Mouse (Mus musculus) adrenal gland, adult (tissue): ENCODE measurements at regions not wholly inside any gene's neighbourhood (a gene's known extent, or its start where the extent isn't known, plus 50 kb on each side); places are given as distances from the start of the nearest gene placed in this dataset.

Source experiments
- DNase-seq, 2 experiments: peaks; one replicate each; pipeline ENCODE4 v3.0.0; 2022 to 2023; ENCODE audit warnings: low spot score in 1 of 2; ENCODE audit not compliant: inconsistent age in 2 of 2

DNA sequence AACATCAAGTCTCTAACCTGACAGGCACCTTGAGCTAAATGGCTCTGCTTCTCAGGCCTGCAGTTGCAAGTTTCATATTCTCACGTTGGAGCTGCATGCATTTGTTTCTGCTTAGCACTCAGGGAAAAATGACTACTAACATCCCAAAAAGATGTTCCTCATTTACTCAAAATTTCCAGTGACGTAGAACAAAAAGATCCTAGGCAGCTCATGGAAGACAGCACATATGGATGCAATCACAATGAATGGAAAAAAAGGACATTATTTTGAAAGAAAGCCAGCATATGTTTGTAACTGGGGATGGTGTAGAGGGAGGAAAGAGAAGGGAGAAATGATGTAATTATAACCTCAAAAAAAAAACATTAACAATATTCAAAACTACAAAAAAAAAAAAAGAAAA, 751.2 kb upstream of the Fbxo33 start:
- DNase-seq, result no peak

DNA sequence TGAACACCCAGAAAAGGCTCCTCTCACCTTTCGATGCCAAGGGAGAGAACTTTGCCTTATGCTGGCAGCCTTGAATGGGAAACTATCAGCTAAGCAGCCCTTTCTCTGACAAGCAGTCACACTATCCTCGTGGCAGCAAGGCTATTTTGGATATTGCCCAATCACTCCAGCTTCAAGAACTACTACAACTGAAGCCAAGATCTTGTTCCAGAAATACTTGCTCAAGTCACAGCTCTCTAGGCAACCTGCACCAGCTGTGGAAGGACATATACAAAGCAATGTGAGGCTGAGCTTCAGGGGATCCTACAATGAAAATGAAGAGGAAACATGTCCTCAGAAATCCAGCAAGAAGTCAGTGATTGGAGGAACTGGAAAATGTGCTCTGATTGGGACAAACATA, 750.4 kb upstream of the Fbxo33 start:
- DNase-seq, result peak in 1 of 2 experiments; percentile 28

DNA sequence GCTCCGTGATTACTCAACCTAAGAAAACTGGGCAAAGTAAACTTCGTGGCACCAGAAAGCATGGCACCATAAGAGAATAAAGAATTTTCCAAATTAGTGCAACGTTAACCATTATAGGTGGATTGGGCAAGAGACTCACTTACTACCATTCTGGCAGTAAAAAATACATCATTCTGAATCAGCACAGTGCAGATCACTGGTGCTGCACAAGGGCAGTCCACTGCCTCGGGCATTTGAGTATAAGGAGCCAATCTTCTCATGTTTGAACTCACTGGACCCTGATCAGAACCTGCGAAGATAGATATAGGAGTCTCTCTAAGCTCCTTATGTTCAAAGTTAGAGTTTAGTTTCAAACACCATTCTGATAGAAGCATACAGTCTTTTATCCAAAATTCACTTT, 747.7 kb upstream of the Fbxo33 start:
- DNase-seq, result no peak

DNA sequence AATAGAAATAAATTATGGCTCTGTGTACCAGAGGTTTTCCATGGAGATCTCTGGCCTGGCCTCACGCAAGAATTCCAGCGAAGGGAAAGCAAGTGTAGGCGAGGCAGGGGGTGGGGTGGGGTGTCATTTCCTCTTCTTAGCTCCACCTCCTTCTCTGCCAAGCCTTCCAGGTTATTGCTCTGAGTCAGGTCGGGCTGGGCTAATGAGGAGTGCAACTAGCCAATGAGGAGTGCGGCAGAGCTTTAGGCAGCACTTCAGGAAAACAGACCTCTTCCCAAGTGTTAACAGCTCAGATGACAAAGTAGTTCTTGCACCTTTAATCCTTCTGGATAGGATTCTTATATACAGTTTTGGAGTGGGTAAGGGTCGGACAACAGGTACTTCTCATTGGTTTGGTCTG, 741.6 kb upstream of the Fbxo33 start:
- no peak for DNase-seq

DNA sequence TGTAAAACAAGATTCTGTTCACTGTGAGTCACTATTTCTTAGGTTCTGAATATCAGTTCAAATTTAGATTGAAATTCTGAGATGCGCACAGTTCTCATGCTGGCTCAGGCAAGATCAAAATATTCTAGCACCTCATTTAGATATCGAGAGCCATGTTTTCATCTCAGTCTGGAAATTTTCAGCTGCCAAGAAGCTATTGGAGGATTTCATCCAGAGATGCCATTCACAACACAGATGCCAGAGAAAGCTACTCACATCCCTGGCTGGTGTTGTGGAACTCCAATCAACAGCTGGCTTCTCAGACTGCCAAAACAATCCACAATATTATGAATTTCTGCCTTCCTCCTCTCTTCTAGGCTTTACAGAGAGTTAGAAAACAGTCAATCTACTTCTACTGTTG, 712.9 kb upstream of the Fbxo33 start:
- DNase-seq, result no peak

DNA sequence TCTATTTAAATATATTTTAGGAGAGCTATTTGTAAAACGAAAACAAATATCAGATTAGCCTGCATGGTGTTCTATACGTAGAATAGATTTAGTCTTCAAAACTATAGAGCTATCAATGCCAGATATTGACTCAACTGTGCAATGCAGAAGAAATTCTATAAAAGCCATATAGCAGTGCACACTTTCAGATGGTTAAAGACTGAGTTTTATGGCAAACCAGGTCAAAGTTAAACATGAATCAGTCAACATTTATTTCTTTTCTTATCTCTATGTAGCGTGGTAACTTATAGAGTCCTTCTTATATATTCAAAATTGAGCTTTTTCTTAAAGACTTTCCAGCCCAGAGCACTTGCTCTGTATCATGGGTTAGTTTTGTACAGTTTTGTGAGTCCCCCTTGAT, 705.5 kb upstream of the Fbxo33 start:
- DNase-seq, result no peak

DNA sequence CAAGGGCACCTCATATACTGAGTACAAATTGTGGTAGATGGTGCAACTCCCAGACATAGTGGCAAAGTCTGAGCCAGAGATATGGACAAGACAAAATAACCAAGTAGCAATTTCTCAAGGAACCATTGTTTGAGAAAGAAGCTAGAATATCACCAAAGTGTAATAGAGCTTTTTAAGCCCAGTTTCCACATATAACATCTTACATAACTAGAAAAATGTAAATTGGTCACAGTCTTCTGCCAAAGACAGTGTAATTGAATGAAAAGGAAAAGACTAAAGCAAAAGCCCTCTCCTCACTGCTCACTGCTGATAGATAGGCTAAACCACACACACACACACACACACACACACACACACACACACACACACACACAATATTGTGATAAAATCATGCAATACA, 679.4 kb upstream of the Fbxo33 start:
- DNase-seq, result no peak

DNA sequence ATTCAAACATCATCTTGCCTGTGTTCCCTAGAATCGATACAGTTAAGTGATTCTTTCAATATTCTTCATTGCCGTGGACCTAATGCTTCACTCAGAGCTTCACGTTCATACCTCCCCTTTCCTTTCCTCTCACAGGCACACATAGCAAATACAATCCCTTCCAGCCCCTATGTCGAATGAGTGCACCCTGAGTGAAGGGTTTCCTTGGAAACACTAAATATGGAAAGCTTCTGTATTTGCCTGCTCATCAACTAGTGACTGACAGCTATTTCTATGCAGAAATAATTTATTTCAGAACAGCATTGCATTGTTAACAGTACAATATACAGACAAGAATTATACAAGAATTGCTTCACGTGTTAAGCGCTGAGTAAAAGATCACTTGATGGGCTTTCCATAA, 671.4 kb upstream of the Fbxo33 start:
- no peak for DNase-seq
